Mouse (Mus musculus): ENCODE measurements around the gene Zfp335. TPM values are rescaled to one million over a fixed set of nuclear protein-coding genes. Genes with fewer than 3 reads are reported as not detected.

Zfp335 gene
- total RNA-seq, 2 experiments from 2014 or later, result 10.7 to 10.8 TPM

DNA sequence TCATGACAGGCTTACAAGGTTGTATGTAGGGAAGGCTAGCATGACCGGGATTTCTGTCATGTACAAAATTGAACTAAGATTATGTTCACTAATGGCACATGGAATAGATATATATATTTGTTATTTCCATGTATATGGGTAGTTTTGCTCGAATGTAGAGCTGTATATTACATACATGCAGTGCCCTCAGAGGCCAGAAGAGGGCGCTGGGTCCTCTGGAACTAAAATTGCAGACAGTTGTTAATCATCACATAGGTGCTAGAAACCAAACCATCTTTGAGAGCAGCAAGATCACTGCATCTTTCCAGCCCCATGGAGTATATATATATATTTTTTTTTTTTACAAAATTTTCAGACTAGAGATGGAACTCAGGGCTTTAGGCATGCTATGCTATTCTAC, 65.8 kb downstream of the Zfp335 start:
- DNase-seq, result no peak
- intact Hi-C loops (cut with DNase I), result no loop called here

Other genes starting within 250 kb of the Zfp335 start
- gene Wfdc11, start 237.7 kb downstream of the Zfp335 start, total RNA-seq (2021), result not detected
- not detected for gene Wfdc13, start 226.7 kb downstream of the Zfp335 start, total RNA-seq (2021)
- gene Spint4, start 213.3 kb downstream of the Zfp335 start, total RNA-seq (2021), result not detected
- gene Spint5, start 196.5 kb downstream of the Zfp335 start, total RNA-seq (2021), result not detected
- under 1 TPM; 0.22 to 0.33 TPM for gene Wfdc3, start 165.8 kb downstream of the Zfp335 start, total RNA-seq (2021)
- gene Dnttip1, start 165.8 kb downstream of the Zfp335 start, total RNA-seq (2021), result 10 to 100 TPM; 29.4 to 30.2 TPM
- 10 to 100 TPM; 10.8 to 19.5 TPM for gene Ube2c, start 141.9 kb downstream of the Zfp335 start, total RNA-seq (2021)
- gene Tnnc2, start 131.8 kb downstream of the Zfp335 start, total RNA-seq (2021), result not detected
- 10 to 100 TPM; 20.8 to 23.0 TPM for gene Snx21, start 125.9 kb downstream of the Zfp335 start, total RNA-seq (2021)
- 10 to 100 TPM; 11.2 to 11.3 TPM for gene Acot8, start 106.9 kb downstream of the Zfp335 start, total RNA-seq (2021)
- gene Zswim3, start 106.7 kb downstream of the Zfp335 start, total RNA-seq (2021), result 1 to 10 TPM; 2.4 to 2.6 TPM
- gene Zswim1, start 89.1 kb downstream of the Zfp335 start, total RNA-seq (2021), result 1 to 10 TPM; 3.7 to 5.0 TPM
- 1 to 10 TPM in 1 of 2 experiments, under 1 TPM in 1; 0.86 to 1.0 TPM for gene Spata25, start 83.2 kb downstream of the Zfp335 start, total RNA-seq (2021)
- 100 to 1,000 TPM in 1 of 2 experiments, 10 to 100 TPM in 1; 97.7 to 103 TPM for gene Ctsa, start 78.9 kb downstream of the Zfp335 start, total RNA-seq (2021)
- 10 to 100 TPM; 34.6 to 34.7 TPM for gene Neurl2, start 78.3 kb downstream of the Zfp335 start, total RNA-seq (2021)
- 10 to 100 TPM; 43.7 to 58.5 TPM for gene Pltp, start 54.0 kb downstream of the Zfp335 start, total RNA-seq (2021)
- 10 to 100 TPM; 33.0 to 33.6 TPM for gene Pcif1, start 32.5 kb downstream of the Zfp335 start, total RNA-seq (2021)
- under 1 TPM; 0.43 to 0.63 TPM for gene Mmp9, start 29.0 kb upstream of the Zfp335 start, total RNA-seq (2021)
- under 1 TPM; 0.73 to 0.91 TPM for gene Slc12a5, start 49.0 kb upstream of the Zfp335 start, total RNA-seq (2021)
- 10 to 100 TPM; 19.7 to 22.8 TPM for gene Ncoa5, start 123.1 kb upstream of the Zfp335 start, total RNA-seq (2021)
- gene Cd40, start 143.9 kb upstream of the Zfp335 start, total RNA-seq (2021), result 1 to 10 TPM; 2.4 to 3.0 TPM
- not detected for gene 1700025C18Rik, start 179.0 kb upstream of the Zfp335 start, total RNA-seq (2021)